Mouse (Mus musculus): Measurements from ENCODE around the gene Snx11. TPM values are rescaled to one million over a fixed set of nuclear protein-coding genes. Genes with fewer than 3 reads are reported as not detected.
"Not testable (repeated sequence)": the region's sequence is repeated elsewhere in the genome, so short reads cannot be mapped to it uniquely, and the experiment has no call there.

Gene Snx11
- polyA plus RNA-seq, 1 experiment from 2014 or later = 8.0 TPM

- no peak for DNase-seq (ENCODE audit: low spot score)
- no peaks in the 10 kb centered on the region for H3K27me3 ChIP-seq (replicated peaks; ENCODE audit: control insufficient read depth, insufficient read depth, low read length)
- peaks cover 5% of the 10 kb centered on the region for H3K4me1 ChIP-seq (replicated peaks; ENCODE audit: control insufficient read depth, insufficient read depth, low read length)
- no peaks in the 10 kb centered on the region for H3K9me3 ChIP-seq (ENCODE audit: control insufficient read depth, low read length)
- H3K36me3 ChIP-seq (ENCODE audit: control insufficient read depth, insufficient read depth, low read length) = peaks cover 74% of the 10 kb centered on the region
- ATAC-seq (replicated peaks; ENCODE audit: low FRiP score, low TSS enrichment, low read depth) = no peak
- no peak overlapping the region for H3K4me3 ChIP-seq (ENCODE audit: low read depth, low read length)
- no peak overlapping the region for H3K27ac ChIP-seq (ENCODE audit: low read depth)
- WGBS = 88% methylated on average over 8 of the region's 8 CpGs
- no peak overlapping the region for H3K4me2 ChIP-seq (ENCODE audit: low read length)
- no peak overlapping the region for H3K9ac ChIP-seq (ENCODE audit: low read length)
These were observed 40.9 kb upstream of the Snx11 start for GRCm38 (mm10) chr11:96818128-96818710.

- Histone ChIP-seq H3K36me3 (ENCODE audit: control insufficient read depth, insufficient read depth, low read length) (peaks cover 75% of the 10 kb centered on the region), H3K4me2 (ENCODE audit: low read length) (no peak overlapping the region), H3K27ac (ENCODE audit: low read depth) (no peak overlapping the region), H3K4me1 (replicated peaks; ENCODE audit: control insufficient read depth, insufficient read depth, low read length) (no peaks in the 10 kb centered on the region), H3K9ac (ENCODE audit: low read length) (no peak overlapping the region), H3K9me3 (ENCODE audit: control insufficient read depth, low read length) (no peaks in the 10 kb centered on the region), H3K4me3 (ENCODE audit: low read depth, low read length) (no peak overlapping the region), H3K27me3 (replicated peaks; ENCODE audit: control insufficient read depth, insufficient read depth, low read length) (no peaks in the 10 kb centered on the region)
- no peak for ATAC-seq (replicated peaks; ENCODE audit: low FRiP score, low TSS enrichment, low read depth)
- no peak for DNase-seq (ENCODE audit: low spot score)
- 85% methylated on average over 5 of the region's 5 CpGs for WGBS
These were observed 39.6 kb upstream of the Snx11 start for GRCm38 (mm10) chr11:96816979-96817378.

- Histone ChIP-seq H3K27me3 (replicated peaks; ENCODE audit: control insufficient read depth, insufficient read depth, low read length) (no peaks in the 10 kb centered on the region), H3K36me3 (ENCODE audit: control insufficient read depth, insufficient read depth, low read length) (peaks cover 74% of the 10 kb centered on the region), H3K4me2 (ENCODE audit: low read length) (no peak overlapping the region), H3K9ac (ENCODE audit: low read length) (no peak overlapping the region), H3K27ac (ENCODE audit: low read depth) (no peak overlapping the region), H3K9me3 (ENCODE audit: control insufficient read depth, low read length) (no peaks in the 10 kb centered on the region), H3K4me1 (replicated peaks; ENCODE audit: control insufficient read depth, insufficient read depth, low read length) (no peaks in the 10 kb centered on the region), H3K4me3 (ENCODE audit: low read depth, low read length) (no peak overlapping the region)
- DNase-seq (ENCODE audit: low spot score) (no peak), ATAC-seq (replicated peaks; ENCODE audit: low FRiP score, low TSS enrichment, low read depth) (no peak)
- WGBS = 94% methylated on average over 1 of the region's 1 CpGs
These were observed 39.1 kb upstream of the Snx11 start for GRCm38 (mm10) chr11:96816494-96816893.

GRCm38 (mm10) chr11:96815895-96816294 lies 38.5 kb upstream of the Snx11 start:
- H3K4me1 ChIP-seq (replicated peaks; ENCODE audit: control insufficient read depth, insufficient read depth, low read length) = no peaks in the 10 kb centered on the region
- no peak overlapping the region for H3K4me2 ChIP-seq (ENCODE audit: low read length)
- no peaks in the 10 kb centered on the region for H3K9me3 ChIP-seq (ENCODE audit: control insufficient read depth, low read length)
- ATAC-seq (replicated peaks; ENCODE audit: low FRiP score, low TSS enrichment, low read depth) = no peak
- H3K4me3 ChIP-seq (ENCODE audit: low read depth, low read length) = no peak overlapping the region
- H3K27me3 ChIP-seq (replicated peaks; ENCODE audit: control insufficient read depth, insufficient read depth, low read length) = no peaks in the 10 kb centered on the region
- H3K27ac ChIP-seq (ENCODE audit: low read depth) = no peak overlapping the region
- DNase-seq (ENCODE audit: low spot score) = no peak
- peaks cover 74% of the 10 kb centered on the region for H3K36me3 ChIP-seq (ENCODE audit: control insufficient read depth, insufficient read depth, low read length)
- 98% methylated on average over 2 of the region's 2 CpGs for WGBS
- H3K9ac ChIP-seq (ENCODE audit: low read length) = no peak overlapping the region

- no peaks in the 10 kb centered on the region for H3K9me3 ChIP-seq (ENCODE audit: control insufficient read depth, low read length)
- peaks cover 72% of the 10 kb centered on the region for H3K36me3 ChIP-seq (ENCODE audit: control insufficient read depth, insufficient read depth, low read length)
- DNase-seq (ENCODE audit: low spot score) = no peak
- H3K4me3 ChIP-seq (ENCODE audit: low read depth, low read length) = no peak overlapping the region
- H3K4me1 ChIP-seq (replicated peaks; ENCODE audit: control insufficient read depth, insufficient read depth, low read length) = no peaks in the 10 kb centered on the region
- H3K9ac ChIP-seq (ENCODE audit: low read length) = no peak overlapping the region
- H3K4me2 ChIP-seq (ENCODE audit: low read length) = no peak overlapping the region
- no peak overlapping the region for H3K27ac ChIP-seq (ENCODE audit: low read depth)
- no peak for ATAC-seq (replicated peaks; ENCODE audit: low FRiP score, low TSS enrichment, low read depth)
- no peaks in the 10 kb centered on the region for H3K27me3 ChIP-seq (replicated peaks; ENCODE audit: control insufficient read depth, insufficient read depth, low read length)
- 75% methylated on average over 2 of the region's 2 CpGs for WGBS
These were observed 37.1 kb upstream of the Snx11 start for GRCm38 (mm10) chr11:96814443-96814842.

GRCm38 (mm10) chr11:96813920-96814319 lies 36.6 kb upstream of the Snx11 start:
- no peak for ATAC-seq (replicated peaks; ENCODE audit: low FRiP score, low TSS enrichment, low read depth)
- WGBS = 88% methylated on average over 5 of the region's 5 CpGs
- Histone ChIP-seq H3K9me3 (ENCODE audit: control insufficient read depth, low read length) (no peaks in the 10 kb centered on the region), H3K4me3 (ENCODE audit: low read depth, low read length) (no peak overlapping the region), H3K9ac (ENCODE audit: low read length) (no peak overlapping the region), H3K36me3 (ENCODE audit: control insufficient read depth, insufficient read depth, low read length) (peaks cover 72% of the 10 kb centered on the region), H3K4me1 (replicated peaks; ENCODE audit: control insufficient read depth, insufficient read depth, low read length) (no peaks in the 10 kb centered on the region), H3K4me2 (ENCODE audit: low read length) (no peak overlapping the region), H3K27me3 (replicated peaks; ENCODE audit: control insufficient read depth, insufficient read depth, low read length) (no peaks in the 10 kb centered on the region), H3K27ac (ENCODE audit: low read depth) (no peak overlapping the region)
- DNase-seq (ENCODE audit: low spot score) = no peak

- no peak for ATAC-seq (replicated peaks; ENCODE audit: low FRiP score, low TSS enrichment, low read depth)
- no peaks in the 10 kb centered on the region for H3K9me3 ChIP-seq (ENCODE audit: control insufficient read depth, low read length)
- peaks cover 72% of the 10 kb centered on the region for H3K36me3 ChIP-seq (ENCODE audit: control insufficient read depth, insufficient read depth, low read length)
- H3K27ac ChIP-seq (ENCODE audit: low read depth) = no peak overlapping the region
- no peaks in the 10 kb centered on the region for H3K27me3 ChIP-seq (replicated peaks; ENCODE audit: control insufficient read depth, insufficient read depth, low read length)
- H3K4me1 ChIP-seq (replicated peaks; ENCODE audit: control insufficient read depth, insufficient read depth, low read length) = no peaks in the 10 kb centered on the region
- no peak overlapping the region for H3K4me2 ChIP-seq (ENCODE audit: low read length)
- no peak for DNase-seq (ENCODE audit: low spot score)
- no peak overlapping the region for H3K4me3 ChIP-seq (ENCODE audit: low read depth, low read length)
- WGBS = 83% methylated on average over 4 of the region's 4 CpGs
- H3K9ac ChIP-seq (ENCODE audit: low read length) = no peak overlapping the region
These were observed 36.1 kb upstream of the Snx11 start for GRCm38 (mm10) chr11:96813455-96813854.

GRCm38 (mm10) chr11:96811188-96811587 lies 33.8 kb upstream of the Snx11 start:
- not testable (repeated sequence) for H3K27ac ChIP-seq (ENCODE audit: low read depth); H3K27me3 ChIP-seq (replicated peaks; ENCODE audit: control insufficient read depth, insufficient read depth, low read length); H3K9ac ChIP-seq (ENCODE audit: low read length); H3K4me1 ChIP-seq (replicated peaks; ENCODE audit: control insufficient read depth, insufficient read depth, low read length); H3K4me2 ChIP-seq (ENCODE audit: low read length); ATAC-seq (replicated peaks; ENCODE audit: low FRiP score, low TSS enrichment, low read depth); H3K4me3 ChIP-seq (ENCODE audit: low read depth, low read length); DNase-seq (ENCODE audit: low spot score); H3K9me3 ChIP-seq (ENCODE audit: control insufficient read depth, low read length)
- peaks cover 70% of the 10 kb centered on the region for H3K36me3 ChIP-seq (ENCODE audit: control insufficient read depth, insufficient read depth, low read length)
- WGBS = 83% methylated on average over 1 of the region's 1 CpGs

- no peak overlapping the region for H3K27ac ChIP-seq (ENCODE audit: low read depth)
- H3K4me3 ChIP-seq (ENCODE audit: low read depth, low read length) = no peak overlapping the region
- ATAC-seq (replicated peaks; ENCODE audit: low FRiP score, low TSS enrichment, low read depth) (no peak), DNase-seq (ENCODE audit: low spot score) (no peak)
- no peak overlapping the region for H3K9ac ChIP-seq (ENCODE audit: low read length)
- no peaks in the 10 kb centered on the region for H3K9me3 ChIP-seq (ENCODE audit: control insufficient read depth, low read length)
- WGBS = 92% methylated on average over 6 of the region's 6 CpGs
- peaks cover 78% of the 10 kb centered on the region for H3K36me3 ChIP-seq (ENCODE audit: control insufficient read depth, insufficient read depth, low read length)
- no peaks in the 10 kb centered on the region for H3K27me3 ChIP-seq (replicated peaks; ENCODE audit: control insufficient read depth, insufficient read depth, low read length)
- H3K4me1 ChIP-seq (replicated peaks; ENCODE audit: control insufficient read depth, insufficient read depth, low read length) = no peaks in the 10 kb centered on the region
- no peak overlapping the region for H3K4me2 ChIP-seq (ENCODE audit: low read length)
These were observed 32.3 kb upstream of the Snx11 start for GRCm38 (mm10) chr11:96809562-96810235.

Measured in intestine, embryonic 14.5 days (tissue).